Mouse (Mus musculus): ENCODE data around the gene Zbtb12. TPM values are rescaled to one million over a fixed set of nuclear protein-coding genes. Genes with fewer than 3 reads are reported as not detected.
A peak's percentile ranks its signal among the peaks of the same experiment; 100 is the strongest.
"Not testable (repeated sequence)": the region's sequence is repeated elsewhere in the genome, so short reads cannot be mapped to it uniquely, and the experiment has no call there.

Zbtb12 gene
- polyA plus RNA-seq, 1 experiment from 2014 or later: 2.1 TPM

- no peaks in the 10 kb centered on the region for H3K27me3 ChIP-seq (ENCODE audit: control insufficient read depth, insufficient read depth, low read length)
- DNase-seq (ENCODE audit: low spot score): peak; percentile 63
- peaks cover 4% of the 10 kb centered on the region; the same call in 1 of the 2 replicates for H3K36me3 ChIP-seq (ENCODE audit: control insufficient read depth, insufficient read depth, low read length)
- no peak overlapping the region for H3K27ac ChIP-seq (ENCODE audit: low read depth, low read length)
- no peaks in the 10 kb centered on the region for H3K9me3 ChIP-seq (ENCODE audit: control insufficient read depth, low read length)
- H3K4me1 ChIP-seq (replicated peaks; ENCODE audit: control insufficient read depth, insufficient read depth, low read length): peaks cover 12% of the 10 kb centered on the region
- peak overlapping the region; percentile 97 for H3K9ac ChIP-seq (ENCODE audit: low read length)
- WGBS: 95% methylated on average over 15 of the region's 15 CpGs
- peak overlapping the region; percentile 86 for H3K4me2 ChIP-seq (ENCODE audit: low read depth, low read length, severe bottlenecking)
- no peak for ATAC-seq (replicated peaks; ENCODE audit: low FRiP score)
- peak overlapping the region; percentile 91 for H3K4me3 ChIP-seq (ENCODE audit: low read depth, low read length)
These were observed 16.4 kb downstream of the Zbtb12 start for GRCm38 (mm10) chr17:34895724-34896123.

- no peaks in the 10 kb centered on the region for H3K9me3 ChIP-seq (ENCODE audit: control insufficient read depth, low read length)
- ATAC-seq (replicated peaks; ENCODE audit: low FRiP score): no peak
- H3K27ac ChIP-seq (ENCODE audit: low read depth, low read length): no peak overlapping the region
- peaks cover 4% of the 10 kb centered on the region; the same call in 1 of the 2 replicates for H3K36me3 ChIP-seq (ENCODE audit: control insufficient read depth, insufficient read depth, low read length)
- WGBS: 85% methylated on average over 17 of the region's 17 CpGs
- H3K4me1 ChIP-seq (replicated peaks; ENCODE audit: control insufficient read depth, insufficient read depth, low read length): peaks cover 12% of the 10 kb centered on the region
- H3K9ac ChIP-seq (ENCODE audit: low read length): no peak overlapping the region
- DNase-seq (ENCODE audit: low spot score): no peak
- peak overlapping the region; percentile 86; the same call in 1 of the 2 replicates for H3K4me2 ChIP-seq (ENCODE audit: low read depth, low read length, severe bottlenecking)
- no peak overlapping the region for H3K4me3 ChIP-seq (ENCODE audit: low read depth, low read length)
- no peaks in the 10 kb centered on the region for H3K27me3 ChIP-seq (ENCODE audit: control insufficient read depth, insufficient read depth, low read length)
These were observed 17.1 kb downstream of the Zbtb12 start for GRCm38 (mm10) chr17:34896366-34896765.

GRCm38 (mm10) chr17:34897373-34898159, 18.3 kb downstream of the Zbtb12 start:
- Histone ChIP-seq H3K27ac (ENCODE audit: low read depth, low read length) (peak overlapping the region; percentile 94), H3K9ac (ENCODE audit: low read length) (peak overlapping the region; percentile 98), H3K36me3 (ENCODE audit: control insufficient read depth, insufficient read depth, low read length) (peaks cover 4% of the 10 kb centered on the region; the same call in 1 of the 2 replicates), H3K27me3 (ENCODE audit: control insufficient read depth, insufficient read depth, low read length) (no peaks in the 10 kb centered on the region), H3K4me2 (ENCODE audit: low read depth, low read length, severe bottlenecking) (peak overlapping the region; percentile 98), H3K4me1 (replicated peaks; ENCODE audit: control insufficient read depth, insufficient read depth, low read length) (peaks cover 12% of the 10 kb centered on the region), H3K4me3 (ENCODE audit: low read depth, low read length) (peak overlapping the region; percentile 94), H3K9me3 (ENCODE audit: control insufficient read depth, low read length) (no peaks in the 10 kb centered on the region)
- DNase-seq (ENCODE audit: low spot score): no peak
- no peak for ATAC-seq (replicated peaks; ENCODE audit: low FRiP score)
- WGBS: 26% methylated on average over 10 of the region's 10 CpGs

- H3K9me3 ChIP-seq (ENCODE audit: control insufficient read depth, low read length): no peaks in the 10 kb centered on the region
- H3K27ac ChIP-seq (ENCODE audit: low read depth, low read length): peak within 1 kb of the TSS; percentile 94
- H3K27me3 ChIP-seq (ENCODE audit: control insufficient read depth, insufficient read depth, low read length): no peaks in the 10 kb centered on the region
- H3K36me3 ChIP-seq (ENCODE audit: control insufficient read depth, insufficient read depth, low read length): peaks cover 9% of the 10 kb centered on the region; the same call in 1 of the 2 replicates
- WGBS: under 1% methylated on average over 25 of the region's 44 CpGs
- peaks cover 12% of the 10 kb centered on the region for H3K4me1 ChIP-seq (replicated peaks; ENCODE audit: control insufficient read depth, insufficient read depth, low read length)
- DNase-seq (ENCODE audit: low spot score) (peak; percentile 92), ATAC-seq (replicated peaks; ENCODE audit: low FRiP score) (peak; percentile 30)
- H3K4me3 ChIP-seq (ENCODE audit: low read depth, low read length): peak within 1 kb of the TSS; percentile 94
- H3K4me2 ChIP-seq (ENCODE audit: low read depth, low read length, severe bottlenecking): peak within 1 kb of the TSS; percentile 98
- H3K9ac ChIP-seq (ENCODE audit: low read length): peak within 1 kb of the TSS; percentile 98
These were observed 18.9 kb downstream of the Zbtb12 start, which contains the start of the genes C2 and Ehmt2 for GRCm38 (mm10) chr17:34898160-34898586. Gene C2 (minus strand): TSS chr17:34898265. Gene Ehmt2 (plus strand): TSS chr17:34898469.

- Histone ChIP-seq H3K27me3 (ENCODE audit: control insufficient read depth, insufficient read depth, low read length) (no peaks in the 10 kb centered on the region), H3K9ac (ENCODE audit: low read length) (peak overlapping the region; percentile 98), H3K4me1 (replicated peaks; ENCODE audit: control insufficient read depth, insufficient read depth, low read length) (peaks cover 9% of the 10 kb centered on the region), H3K4me2 (ENCODE audit: low read depth, low read length, severe bottlenecking) (peak overlapping the region; percentile 98), H3K9me3 (ENCODE audit: control insufficient read depth, low read length) (no peaks in the 10 kb centered on the region), H3K27ac (ENCODE audit: low read depth, low read length) (peak overlapping the region; percentile 94), H3K36me3 (ENCODE audit: control insufficient read depth, insufficient read depth, low read length) (peaks cover 12% of the 10 kb centered on the region; the same call in 1 of the 2 replicates), H3K4me3 (ENCODE audit: low read depth, low read length) (peak overlapping the region; percentile 94)
- WGBS: under 1% methylated on average over 28 of the region's 47 CpGs
- DNase-seq (ENCODE audit: low spot score): peak; percentile 85
- ATAC-seq (replicated peaks; ENCODE audit: low FRiP score): 0 out of 2 replicates have a peak, but pooled peaks have one; percentile 3
These were observed 19.4 kb downstream of the Zbtb12 start for GRCm38 (mm10) chr17:34898706-34899052.

- 0% methylated on average over 37 of the region's 45 CpGs for WGBS
- peaks cover 7% of the 10 kb centered on the region for H3K4me1 ChIP-seq (replicated peaks; ENCODE audit: control insufficient read depth, insufficient read depth, low read length)
These were observed 20.0 kb downstream of the Zbtb12 start for GRCm38 (mm10) chr17:34899053-34899889.

GRCm38 (mm10) chr17:34899890-34900243, 20.6 kb downstream of the Zbtb12 start:
- Histone ChIP-seq H3K36me3 (ENCODE audit: control insufficient read depth, insufficient read depth, low read length) (peaks cover 15% of the 10 kb centered on the region; the same call in 1 of the 2 replicates), H3K9me3 (ENCODE audit: control insufficient read depth, low read length) (no peaks in the 10 kb centered on the region), H3K9ac (ENCODE audit: low read length) (peak overlapping the region; percentile 98), H3K4me3 (ENCODE audit: low read depth, low read length) (peak overlapping the region; percentile 94), H3K4me2 (ENCODE audit: low read depth, low read length, severe bottlenecking) (peak overlapping the region; percentile 98), H3K4me1 (replicated peaks; ENCODE audit: control insufficient read depth, insufficient read depth, low read length) (peaks cover 7% of the 10 kb centered on the region), H3K27ac (ENCODE audit: low read depth, low read length) (peak overlapping the region; percentile 94; the same call in 1 of the 2 replicates), H3K27me3 (ENCODE audit: control insufficient read depth, insufficient read depth, low read length) (no peaks in the 10 kb centered on the region)
- 2% methylated on average over 5 of the region's 5 CpGs for WGBS
- ATAC-seq (replicated peaks; ENCODE audit: low FRiP score): no peak
- DNase-seq (ENCODE audit: low spot score): no peak

More at GRCm38 (mm10) chr17:34899053-34899889, 20.0 kb downstream of the Zbtb12 start:
- H3K9me3 ChIP-seq (ENCODE audit: control insufficient read depth, low read length): no peaks in the 10 kb centered on the region
- DNase-seq (ENCODE audit: low spot score) (peak; percentile 79), ATAC-seq (replicated peaks; ENCODE audit: low FRiP score) (peak; percentile 1; the same call in 1 of the 2 replicates)
- peaks cover 15% of the 10 kb centered on the region; the same call in 1 of the 2 replicates for H3K36me3 ChIP-seq (ENCODE audit: control insufficient read depth, insufficient read depth, low read length)
- H3K27ac ChIP-seq (ENCODE audit: low read depth, low read length): peak overlapping the region; percentile 94
- peak overlapping the region; percentile 98 for H3K9ac ChIP-seq (ENCODE audit: low read length)
- H3K27me3 ChIP-seq (ENCODE audit: control insufficient read depth, insufficient read depth, low read length): no peaks in the 10 kb centered on the region
- H3K4me3 ChIP-seq (ENCODE audit: low read depth, low read length): peak overlapping the region; percentile 94
- H3K4me2 ChIP-seq (ENCODE audit: low read depth, low read length, severe bottlenecking): peak overlapping the region; percentile 98

GRCm38 (mm10) chr17:34900826-34901225, 21.5 kb downstream of the Zbtb12 start:
- H3K4me3 ChIP-seq (ENCODE audit: low read depth, low read length); H3K27me3 ChIP-seq (ENCODE audit: control insufficient read depth, insufficient read depth, low read length); H3K4me2 ChIP-seq (ENCODE audit: low read depth, low read length, severe bottlenecking); DNase-seq (ENCODE audit: low spot score); H3K9me3 ChIP-seq (ENCODE audit: control insufficient read depth, low read length); H3K27ac ChIP-seq (ENCODE audit: low read depth, low read length); H3K9ac ChIP-seq (ENCODE audit: low read length); ATAC-seq (replicated peaks; ENCODE audit: low FRiP score); H3K4me1 ChIP-seq (replicated peaks; ENCODE audit: control insufficient read depth, insufficient read depth, low read length): not testable (repeated sequence)
- H3K36me3 ChIP-seq (ENCODE audit: control insufficient read depth, insufficient read depth, low read length): peaks cover 15% of the 10 kb centered on the region; the same call in 1 of the 2 replicates

Data from forebrain, embryonic 11.5 days (tissue).